ENCODE assay signal across 7 mouse cellular contexts in the genomic region with DNA sequence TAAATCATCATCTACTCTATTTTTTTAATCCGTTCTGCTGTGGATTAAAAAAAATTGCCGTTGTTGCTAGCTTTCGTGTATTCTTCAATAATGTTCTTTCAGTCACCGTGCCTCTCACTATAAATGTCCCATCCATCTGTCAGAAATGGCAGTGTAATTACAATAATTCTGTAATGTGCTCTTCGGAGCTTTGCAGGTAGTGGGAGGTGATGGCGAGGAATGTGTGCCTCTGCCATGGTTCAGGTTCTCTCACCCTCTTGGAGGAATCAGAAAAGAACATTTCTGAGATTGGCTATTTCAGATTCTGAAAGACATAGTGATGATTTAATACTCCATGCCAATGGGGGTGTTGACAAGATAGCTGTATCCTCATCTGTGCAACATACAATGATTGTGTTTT.
"Had no signal": no experiment of that assay in that cellular context is flagged by ENCODE, and none has a peak within 500 bp of the region (broad histone marks: within the 10 kb centered on the region; RNA-seq: fewer than 3 reads in every experiment).

No protein-coding gene starts in this region.

- DNase-seq: liver, postnatal 0 days; lung, adult 2 months; lung, postnatal 14 days; lung, postnatal 36 days; thymus, adult 2 months; thymus, postnatal 25 days; thymus, postnatal 4 days had no signal
